Mouse (Mus musculus): ENCODE data around the gene Kdm4c. TPM values are rescaled to one million over a fixed set of nuclear protein-coding genes. Genes with fewer than 3 reads are reported as not detected.

Gene Kdm4c
- polyA plus RNA-seq, 1 experiment: 3.4 TPM

- Histone ChIP-seq H3K27ac (ENCODE audit: insufficient read depth, low read depth, low read length) (no peak overlapping the region), H3K4me3 (ENCODE audit: insufficient read depth, low read depth, low read length) (no peak overlapping the region), H3K4me1 (ENCODE audit: control insufficient read depth, insufficient read depth, low read length) (no peaks in the 10 kb centered on the region), H3K27me3 (replicated peaks; ENCODE audit: control insufficient read depth, insufficient read depth, low read length) (no peaks in the 10 kb centered on the region), H3K36me3 (ENCODE audit: control insufficient read depth, insufficient read depth, low read length) (no peaks in the 10 kb centered on the region)
- no peak for DNase-seq
- WGBS: 84% methylated on average over 5 of the region's 5 CpGs
- TF ChIP-seq POLR2A (IDR thresholded peaks at IDR 0.05; ENCODE audit: low read depth, low read length) (no peak), CTCF (conservative IDR thresholded peaks at IDR 0.05; ENCODE audit: insufficient read depth, insufficient read length, low read depth, low read length) (no peak)
These were observed 68.8 kb downstream of the Kdm4c start for GRCm38 (mm10) chr4:74311135-74311534.

- Histone ChIP-seq H3K4me1 (ENCODE audit: control insufficient read depth, insufficient read depth, low read length) (no peaks in the 10 kb centered on the region), H3K4me3 (ENCODE audit: insufficient read depth, low read depth, low read length) (no peak overlapping the region), H3K27me3 (replicated peaks; ENCODE audit: control insufficient read depth, insufficient read depth, low read length) (no peaks in the 10 kb centered on the region), H3K27ac (ENCODE audit: insufficient read depth, low read depth, low read length) (no peak overlapping the region), H3K36me3 (ENCODE audit: control insufficient read depth, insufficient read depth, low read length) (no peaks in the 10 kb centered on the region)
- 92% methylated on average over 2 of the region's 2 CpGs for WGBS
- no peak for DNase-seq
- TF ChIP-seq POLR2A (IDR thresholded peaks at IDR 0.05; ENCODE audit: low read depth, low read length) (no peak), CTCF (conservative IDR thresholded peaks at IDR 0.05; ENCODE audit: insufficient read depth, insufficient read length, low read depth, low read length) (no peak)
These were observed 70.6 kb downstream of the Kdm4c start for GRCm38 (mm10) chr4:74312858-74313257.

- H3K27me3 ChIP-seq (replicated peaks; ENCODE audit: control insufficient read depth, insufficient read depth, low read length): no peaks in the 10 kb centered on the region
- H3K27ac ChIP-seq (ENCODE audit: insufficient read depth, low read depth, low read length): no peak overlapping the region
- DNase-seq: no peak
- no peak overlapping the region for H3K4me3 ChIP-seq (ENCODE audit: insufficient read depth, low read depth, low read length)
- TF ChIP-seq POLR2A (IDR thresholded peaks at IDR 0.05; ENCODE audit: low read depth, low read length): no peak
- TF ChIP-seq CTCF (conservative IDR thresholded peaks at IDR 0.05; ENCODE audit: insufficient read depth, insufficient read length, low read depth, low read length): no peak
- WGBS: 97% methylated on average over 5 of the region's 5 CpGs
- no peaks in the 10 kb centered on the region for H3K36me3 ChIP-seq (ENCODE audit: control insufficient read depth, insufficient read depth, low read length)
- no peaks in the 10 kb centered on the region for H3K4me1 ChIP-seq (ENCODE audit: control insufficient read depth, insufficient read depth, low read length)
These were observed 73.1 kb downstream of the Kdm4c start for GRCm38 (mm10) chr4:74315388-74315787.

- Histone ChIP-seq H3K27ac (ENCODE audit: insufficient read depth, low read depth, low read length) (no peak overlapping the region), H3K4me3 (ENCODE audit: insufficient read depth, low read depth, low read length) (no peak overlapping the region), H3K4me1 (ENCODE audit: control insufficient read depth, insufficient read depth, low read length) (no peaks in the 10 kb centered on the region), H3K36me3 (ENCODE audit: control insufficient read depth, insufficient read depth, low read length) (no peaks in the 10 kb centered on the region), H3K27me3 (replicated peaks; ENCODE audit: control insufficient read depth, insufficient read depth, low read length) (no peaks in the 10 kb centered on the region)
- WGBS: 94% methylated on average over 1 of the region's 1 CpGs
- DNase-seq: no peak
- TF ChIP-seq POLR2A (IDR thresholded peaks at IDR 0.05; ENCODE audit: low read depth, low read length) (no peak), CTCF (conservative IDR thresholded peaks at IDR 0.05; ENCODE audit: insufficient read depth, insufficient read length, low read depth, low read length) (no peak)
These were observed 77.0 kb downstream of the Kdm4c start for GRCm38 (mm10) chr4:74319313-74319712.

GRCm38 (mm10) chr4:74357479-74357878 lies 115.2 kb downstream of the Kdm4c start:
- TF ChIP-seq CTCF (conservative IDR thresholded peaks at IDR 0.05; ENCODE audit: insufficient read depth, insufficient read length, low read depth, low read length) (no peak), POLR2A (IDR thresholded peaks at IDR 0.05; ENCODE audit: low read depth, low read length) (no peak)
- H3K27me3 ChIP-seq (replicated peaks; ENCODE audit: control insufficient read depth, insufficient read depth, low read length): no peaks in the 10 kb centered on the region
- no peak overlapping the region for H3K4me3 ChIP-seq (ENCODE audit: insufficient read depth, low read depth, low read length)
- 88% methylated on average over 4 of the region's 4 CpGs for WGBS
- H3K27ac ChIP-seq (ENCODE audit: insufficient read depth, low read depth, low read length): no peak overlapping the region
- DNase-seq: no peak
- peaks cover 3% of the 10 kb centered on the region; the same call in 1 of the 2 replicates for H3K36me3 ChIP-seq (ENCODE audit: control insufficient read depth, insufficient read depth, low read length)
- no peaks in the 10 kb centered on the region for H3K4me1 ChIP-seq (ENCODE audit: control insufficient read depth, insufficient read depth, low read length)

GRCm38 (mm10) chr4:74360274-74360673 lies 118.0 kb downstream of the Kdm4c start:
- no peak for DNase-seq
- H3K4me1 ChIP-seq (ENCODE audit: control insufficient read depth, insufficient read depth, low read length): no peaks in the 10 kb centered on the region
- no peaks in the 10 kb centered on the region for H3K27me3 ChIP-seq (replicated peaks; ENCODE audit: control insufficient read depth, insufficient read depth, low read length)
- no peak overlapping the region for H3K27ac ChIP-seq (ENCODE audit: insufficient read depth, low read depth, low read length)
- peaks cover 3% of the 10 kb centered on the region; the same call in 1 of the 2 replicates for H3K36me3 ChIP-seq (ENCODE audit: control insufficient read depth, insufficient read depth, low read length)
- no peak for TF ChIP-seq CTCF (conservative IDR thresholded peaks at IDR 0.05; ENCODE audit: insufficient read depth, insufficient read length, low read depth, low read length)
- H3K4me3 ChIP-seq (ENCODE audit: insufficient read depth, low read depth, low read length): no peak overlapping the region
- 96% methylated on average over 3 of the region's 3 CpGs for WGBS

GRCm38 (mm10) chr4:74386583-74386982 lies 144.3 kb downstream of the Kdm4c start:
- Histone ChIP-seq H3K27me3 (replicated peaks; ENCODE audit: control insufficient read depth, insufficient read depth, low read length) (no peaks in the 10 kb centered on the region), H3K36me3 (ENCODE audit: control insufficient read depth, insufficient read depth, low read length) (no peaks in the 10 kb centered on the region; the same call in none of the 2 replicates), H3K27ac (ENCODE audit: insufficient read depth, low read depth, low read length) (no peak overlapping the region), H3K4me1 (ENCODE audit: control insufficient read depth, insufficient read depth, low read length) (no peaks in the 10 kb centered on the region), H3K4me3 (ENCODE audit: insufficient read depth, low read depth, low read length) (no peak overlapping the region)
- TF ChIP-seq POLR2A (IDR thresholded peaks at IDR 0.05; ENCODE audit: low read depth, low read length) (no peak), CTCF (conservative IDR thresholded peaks at IDR 0.05; ENCODE audit: insufficient read depth, insufficient read length, low read depth, low read length) (no peak)
- 79% methylated on average over 4 of the region's 4 CpGs for WGBS
- no peak for DNase-seq

GRCm38 (mm10) chr4:74393162-74393561 lies 150.9 kb downstream of the Kdm4c start:
- Histone ChIP-seq H3K27ac (ENCODE audit: insufficient read depth, low read depth, low read length) (no peak overlapping the region), H3K4me3 (ENCODE audit: insufficient read depth, low read depth, low read length) (no peak overlapping the region), H3K4me1 (ENCODE audit: control insufficient read depth, insufficient read depth, low read length) (no peaks in the 10 kb centered on the region), H3K36me3 (ENCODE audit: control insufficient read depth, insufficient read depth, low read length) (peaks cover 2% of the 10 kb centered on the region; the same call in 1 of the 2 replicates), H3K27me3 (replicated peaks; ENCODE audit: control insufficient read depth, insufficient read depth, low read length) (no peaks in the 10 kb centered on the region)
- TF ChIP-seq CTCF (conservative IDR thresholded peaks at IDR 0.05; ENCODE audit: insufficient read depth, insufficient read length, low read depth, low read length) (no peak), POLR2A (IDR thresholded peaks at IDR 0.05; ENCODE audit: low read depth, low read length) (no peak)
- no peak for DNase-seq
- 94% methylated on average over 2 of the region's 2 CpGs for WGBS
